8 mouse cellular contexts compared by ENCODE assay signal in the genomic region with DNA sequence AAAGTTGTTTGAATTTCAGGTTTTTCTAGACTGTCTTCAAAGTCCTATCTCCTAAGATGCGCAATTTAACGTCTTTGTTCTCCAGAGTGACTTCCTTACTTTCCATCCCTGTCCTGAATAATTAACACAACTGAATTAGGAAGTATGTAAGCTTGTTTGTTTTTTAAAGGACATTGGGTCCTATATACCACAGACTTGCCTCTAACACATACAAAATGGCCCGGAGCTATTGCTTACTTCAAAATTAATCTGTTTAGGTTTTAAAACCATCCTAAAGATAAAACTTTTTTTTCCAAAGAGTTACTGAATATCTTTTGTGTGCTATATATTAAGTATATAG. TPM values are rescaled to one million over a fixed set of nuclear protein-coding genes. Genes with fewer than 3 reads are reported as not detected.
A peak's percentile ranks its signal among the peaks of the same experiment; 100 is the strongest.
DNase-seq lines count a peak whose midpoint lies in the region; ATAC-seq and TF ChIP-seq lines count a peak whose summit lies in the region.

No protein-coding gene starts in this region.

- H3K4me3 ChIP-seq in left cerebral cortex, adult 2 months: peak overlapping the region; percentile 84
- H3K4me3 ChIP-seq in embryonic facial prominence, embryonic 13.5 days: peak overlapping the region; percentile 74
- peak overlapping the region; percentile 78 for H3K4me3 ChIP-seq in intestine, embryonic 16.5 days (ENCODE audit: low read length)
- H3K4me3 ChIP-seq in myocyte: peak overlapping the region; percentile 88

- no peak for TF ChIP-seq CTCF in left cerebral cortex, adult 2 months (IDR thresholded peaks at IDR 0.05)

- H3K27ac ChIP-seq in left cerebral cortex, adult 2 months: peak overlapping the region; percentile 100
- peak overlapping the region; percentile 95 for H3K27ac ChIP-seq in embryonic facial prominence, embryonic 13.5 days
- H3K27ac ChIP-seq in intestine, embryonic 16.5 days (ENCODE audit: low read length): peak overlapping the region; percentile 98

- H3K4me1 ChIP-seq in embryonic facial prominence, embryonic 13.5 days: peaks cover 7% of the 10 kb centered on the region
- 0 out of 2 replicates have a peak, but pooled peaks cover 3% of the 10 kb centered on the region for H3K4me1 ChIP-seq in intestine, embryonic 16.5 days (ENCODE audit: control insufficient read depth, insufficient read depth, low read length)

- H3ac ChIP-seq in myocyte (ENCODE audit: control insufficient read depth, insufficient read length): peak overlapping the region; percentile 66

- peaks cover 28% of the 10 kb centered on the region for H3K27me3 ChIP-seq in embryonic facial prominence, embryonic 13.5 days
- no peaks in the 10 kb centered on the region for H3K27me3 ChIP-seq in intestine, embryonic 16.5 days (replicated peaks; ENCODE audit: control insufficient read depth, insufficient read depth, low read length)
- no peaks in the 10 kb centered on the region for H3K27me3 ChIP-seq in myocyte (ENCODE audit: control insufficient read depth, insufficient read depth, insufficient read length)

- peaks cover 35% of the 10 kb centered on the region for H3K79me2 ChIP-seq in myocyte (ENCODE audit: control insufficient read depth, insufficient read depth)

- WGBS in embryonic facial prominence, embryonic 13.5 days: 18% methylated on average over 3 of the region's 3 CpGs
- WGBS in intestine, embryonic 16.5 days: 10% methylated on average over 3 of the region's 3 CpGs

- intact Hi-C loops in left cerebral cortex, adult 2 months (cut with DNase I): loop anchor here (2.0 to 5.0 kb wide), 2 partner anchors 34 to 117 kb away; a partner anchor contains a TSS
- intact Hi-C loops in left cerebral cortex, postnatal 4 days (cut with DNase I): no loop called here

- H3K9me3 ChIP-seq in embryonic facial prominence, embryonic 13.5 days: no peaks in the 10 kb centered on the region
- no peaks in the 10 kb centered on the region for H3K9me3 ChIP-seq in intestine, embryonic 16.5 days (ENCODE audit: control insufficient read depth, low read length)

- H3K9ac ChIP-seq in embryonic facial prominence, embryonic 13.5 days: peak overlapping the region; percentile 83
- H3K9ac ChIP-seq in intestine, embryonic 16.5 days (ENCODE audit: low read depth, low read length): peak overlapping the region; percentile 89

- ATAC-seq in embryonic facial prominence, embryonic 13.5 days (ENCODE audit: insufficient number of reproducible peaks, insufficient read depth, low FRiP score, low TSS enrichment, low read depth): no peak
- ATAC-seq in intestine, embryonic 16.5 days: peak; percentile 11; the same call in 1 of the 2 replicates

- peak overlapping the region; percentile 83 for H3K4me2 ChIP-seq in embryonic facial prominence, embryonic 13.5 days
- H3K4me2 ChIP-seq in intestine, embryonic 16.5 days (ENCODE audit: low read depth, low read length): peak overlapping the region; percentile 46
- peak overlapping the region; percentile 63 for H3K4me2 ChIP-seq in myocyte (ENCODE audit: low read depth)

- no peak for DNase-seq in left cerebral cortex, adult 2 months (ENCODE audit: extremely low spot score in 1 of 2, low spot score in 2 of 2)
- no peak for DNase-seq in left cerebral cortex, adult 8-10 months (ENCODE audit: low spot score in 2 of 2)
- DNase-seq in left cerebral cortex, postnatal 4 days: no peak
- DNase-seq in spleen, postnatal 14 days (ENCODE audit: low spot score in 2 of 2): no peak
- DNase-seq in ovary, postnatal 10 days (ENCODE audit: low spot score): no peak

- H3K36me3 ChIP-seq in embryonic facial prominence, embryonic 13.5 days: peaks cover under 1% of the 10 kb centered on the region; the same call in 1 of the 2 replicates
- H3K36me3 ChIP-seq in intestine, embryonic 16.5 days (ENCODE audit: control insufficient read depth, insufficient read depth, low read length): no peaks in the 10 kb centered on the region
- H3K36me3 ChIP-seq in myocyte (ENCODE audit: control insufficient read depth, insufficient read depth): no peaks in the 10 kb centered on the region

- TF ChIP-seq POLR2A in myocyte (IDR thresholded peaks at IDR 0.05; ENCODE audit: insufficient read length, low read depth): no peak

TF ChIP-seq in myocyte, 11 proteins besides CTCF, POLR2A, EP300 and RAD21:
- no peak for TF ChIP-seq REST (IDR thresholded peaks at IDR 0.05; ENCODE audit: insufficient read depth, insufficient read length)
- TF ChIP-seq MYOD1 (IDR thresholded peaks at IDR 0.05; ENCODE audit: control insufficient read depth in 1 of 3, insufficient read length in 2 of 3, low read depth in 2 of 3): no peak
- TF ChIP-seq SRF (IDR thresholded peaks at IDR 0.05; ENCODE audit: control insufficient read depth, insufficient read length, low read depth): no peak
- no peak for TF ChIP-seq POLR2AphosphoS2 (IDR thresholded peaks at IDR 0.05; ENCODE audit: insufficient read length, low read depth)
- TF ChIP-seq TCF12 (IDR thresholded peaks at IDR 0.05; ENCODE audit: insufficient read depth, poor library complexity, severe bottlenecking): no peak
- TF ChIP-seq E2F4 (IDR thresholded peaks at IDR 0.05; ENCODE audit: insufficient read depth): no peak
- no peak for TF ChIP-seq MAX (IDR thresholded peaks at IDR 0.05; ENCODE audit: low read depth)
- no peak for TF ChIP-seq TCF3 (IDR thresholded peaks at IDR 0.05; ENCODE audit: insufficient read length, low read depth)
- TF ChIP-seq CEBPB (IDR thresholded peaks at IDR 0.05; ENCODE audit: insufficient read depth, poor library complexity, severe bottlenecking): no peak
- no peak for TF ChIP-seq MYOG (IDR thresholded peaks at IDR 0.05; ENCODE audit: control insufficient read depth in 1 of 3, insufficient read depth in 1 of 3, insufficient read length in 2 of 3, low read depth in 2 of 3)
- no peak for TF ChIP-seq USF1 (IDR thresholded peaks at IDR 0.05; ENCODE audit: low read depth)

RNA-seq across cellular contexts. Expression of a gene that starts 0.2 kb away (rescaled TPM):
- total RNA-seq in left cerebral cortex, adult 2 months (2021): 100 to 1,000 TPM; 101 to 108 TPM
- 100 to 1,000 TPM; 103 to 116 (median 110) TPM for total RNA-seq in left cerebral cortex, adult 8-10 months (2022)
- polyA plus RNA-seq in embryonic facial prominence, embryonic 13.5 days (2015; fragmentation: Nextera tagmentation; extraction: Ambion mirVana): 109 and 118 TPM in 2 replicates
- 98.8 and 103 TPM in 2 replicates for polyA plus RNA-seq in intestine, embryonic 16.5 days (2015; fragmentation: Nextera tagmentation; extraction: Ambion mirVana)
- 116 TPM for polyA plus RNA-seq in myocyte (2012; fragmentation: generic; extraction: Trizol)
- 10 to 100 TPM; 91.2 to 93.4 TPM for total RNA-seq in left cerebral cortex, postnatal 4 days (2021)

RNA-seq across cellular contexts. Expression of a gene that starts 7.2 kb away (rescaled TPM):
- 10 to 100 TPM; 59.8 to 65.7 TPM for total RNA-seq in left cerebral cortex, adult 2 months (2021)
- total RNA-seq in left cerebral cortex, adult 8-10 months (2022): 10 to 100 TPM; 46.5 to 56.3 (median 50.5) TPM
- 116 and 127 TPM in 2 replicates for polyA plus RNA-seq in embryonic facial prominence, embryonic 13.5 days (2015; fragmentation: Nextera tagmentation; extraction: Ambion mirVana)
- polyA plus RNA-seq in intestine, embryonic 16.5 days (2015; fragmentation: Nextera tagmentation; extraction: Ambion mirVana): 50.8 and 53.2 TPM in 2 replicates
- polyA plus RNA-seq in myocyte (2012; fragmentation: generic; extraction: Trizol): 21.0 TPM
- 10 to 100 TPM; 60.4 to 66.4 TPM for total RNA-seq in left cerebral cortex, postnatal 4 days (2021)

RNA-seq across cellular contexts. Expression of a gene that starts 14.0 kb away (rescaled TPM):
- 10 to 100 TPM; 26.0 to 32.1 TPM for total RNA-seq in left cerebral cortex, adult 2 months (2021)
- 10 to 100 TPM; 29.1 to 35.0 (median 30.4) TPM for total RNA-seq in left cerebral cortex, adult 8-10 months (2022)
- polyA plus RNA-seq in embryonic facial prominence, embryonic 13.5 days (2015; fragmentation: Nextera tagmentation; extraction: Ambion mirVana): 60.5 and 64.9 TPM in 2 replicates
- 40.2 and 40.9 TPM in 2 replicates for polyA plus RNA-seq in intestine, embryonic 16.5 days (2015; fragmentation: Nextera tagmentation; extraction: Ambion mirVana)
- 11.7 TPM for polyA plus RNA-seq in myocyte (2012; fragmentation: generic; extraction: Trizol)
- 10 to 100 TPM; 19.6 to 25.4 TPM for total RNA-seq in left cerebral cortex, postnatal 4 days (2021)

RNA-seq across cellular contexts. Expression of a gene that starts 24.9 kb away (rescaled TPM):
- total RNA-seq in left cerebral cortex, adult 2 months (2021): 10 to 100 TPM; 57.0 to 69.2 TPM
- 10 to 100 TPM; 60.7 to 69.2 (median 63.4) TPM for total RNA-seq in left cerebral cortex, adult 8-10 months (2022)
- polyA plus RNA-seq in embryonic facial prominence, embryonic 13.5 days (2015; fragmentation: Nextera tagmentation; extraction: Ambion mirVana): 82.1 and 84.2 TPM in 2 replicates
- 50.0 and 56.5 TPM in 2 replicates for polyA plus RNA-seq in intestine, embryonic 16.5 days (2015; fragmentation: Nextera tagmentation; extraction: Ambion mirVana)
- 19.3 TPM for polyA plus RNA-seq in myocyte (2012; fragmentation: generic; extraction: Trizol)
- 10 to 100 TPM; 74.2 to 87.8 TPM for total RNA-seq in left cerebral cortex, postnatal 4 days (2021)

RNA-seq across cellular contexts. Expression of a gene that starts 33.9 kb away (rescaled TPM):
- 10 to 100 TPM; 40.4 to 40.9 TPM for total RNA-seq in left cerebral cortex, adult 2 months (2021)
- total RNA-seq in left cerebral cortex, adult 8-10 months (2022): 10 to 100 TPM; 35.0 to 39.7 (median 37.4) TPM
- 58.4 and 59.6 TPM in 2 replicates for polyA plus RNA-seq in embryonic facial prominence, embryonic 13.5 days (2015; fragmentation: Nextera tagmentation; extraction: Ambion mirVana)
- 42.6 and 46.8 TPM in 2 replicates for polyA plus RNA-seq in intestine, embryonic 16.5 days (2015; fragmentation: Nextera tagmentation; extraction: Ambion mirVana)
- polyA plus RNA-seq in myocyte (2012; fragmentation: generic; extraction: Trizol): 59.9 TPM
- 10 to 100 TPM; 38.4 to 45.9 TPM for total RNA-seq in left cerebral cortex, postnatal 4 days (2021)
